Mouse (Mus musculus) monocyte, adult 5-6 weeks (primary cell): Measurements from ENCODE around the gene Ripor2. TPM values are rescaled to one million over a fixed set of nuclear protein-coding genes. Genes with fewer than 3 reads are reported as not detected.

Source experiments
- ATAC-seq: fragments of 153-309, 156-312 bp; replicated peaks from 2 replicates; pipeline ENCODE4 v1.8.0; 2017; ENCODE audit warnings: mild to moderate bottlenecking; ENCODE audit not compliant: low TSS enrichment, insufficient number of reproducible peaks, severe bottlenecking, poor library complexity, low FRiP score
- total RNA-seq: library from RNA; stranded (forward); fragments of 200-1000, 200-491, 200-594 nt; gene quantifications from 3 replicates; pipeline ENCODE4 v1.2.3, GENCODE M21; 2017

Gene Ripor2
- total RNA-seq, 1 experiment from 2014 or later = 134 TPM

GRCm38 (mm10) chr13:24613031-24613430 lies 31.0 kb downstream of the Ripor2 start:
- ATAC-seq = peak; percentile 20; the same call in 1 of the 2 replicates

GRCm38 (mm10) chr13:24613433-24613832 lies 31.4 kb downstream of the Ripor2 start:
- peak; percentile 52 for ATAC-seq

GRCm38 (mm10) chr13:24613927-24614780 lies 32.2 kb downstream of the Ripor2 start:
- ATAC-seq = peak; percentile 63

- no peak for ATAC-seq
These were observed 34.1 kb downstream of the Ripor2 start for GRCm38 (mm10) chr13:24615921-24616565.

DNA sequence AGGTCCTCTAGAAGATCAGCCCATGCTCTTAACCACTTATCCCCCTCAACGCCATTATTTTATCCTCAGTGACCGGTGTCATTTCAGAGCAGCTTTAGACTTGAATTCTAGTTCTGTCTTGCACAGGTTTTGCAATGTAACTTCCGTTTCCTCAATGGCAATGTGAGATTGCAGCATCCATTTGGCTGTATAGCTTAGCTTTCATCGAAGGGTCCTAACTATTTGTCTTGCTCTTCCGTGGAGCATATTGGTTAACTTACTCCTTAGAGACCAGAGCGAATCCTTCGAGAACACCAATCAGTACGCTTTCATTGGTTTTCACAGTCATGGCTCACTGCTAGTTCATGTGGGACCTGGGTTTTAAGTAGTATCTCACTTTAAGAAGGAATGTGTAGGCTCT lies 34.7 kb downstream of the Ripor2 start:
- 0 out of 2 replicates have a peak, but pooled peaks have one; percentile 11 for ATAC-seq

- no peak for ATAC-seq
These were observed 35.2 kb downstream of the Ripor2 start for GRCm38 (mm10) chr13:24617076-24617798.

DNA sequence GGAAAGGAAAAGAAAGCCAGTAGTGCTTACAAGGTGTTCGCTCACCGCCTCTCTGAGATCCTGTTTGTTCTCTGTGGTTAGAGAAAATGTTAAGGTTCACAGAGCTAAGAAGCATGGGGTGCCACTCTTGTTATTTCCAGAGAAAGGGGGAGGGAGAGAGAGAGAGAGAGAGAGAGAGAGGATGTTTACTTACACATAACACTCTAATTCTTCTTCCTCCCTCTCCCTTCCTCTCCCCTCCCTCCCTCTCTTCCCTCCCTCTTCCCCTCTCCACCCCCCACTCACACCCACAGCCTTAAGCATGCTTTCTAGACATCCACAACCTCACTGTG lies 35.8 kb downstream of the Ripor2 start:
- no peak for ATAC-seq

DNA sequence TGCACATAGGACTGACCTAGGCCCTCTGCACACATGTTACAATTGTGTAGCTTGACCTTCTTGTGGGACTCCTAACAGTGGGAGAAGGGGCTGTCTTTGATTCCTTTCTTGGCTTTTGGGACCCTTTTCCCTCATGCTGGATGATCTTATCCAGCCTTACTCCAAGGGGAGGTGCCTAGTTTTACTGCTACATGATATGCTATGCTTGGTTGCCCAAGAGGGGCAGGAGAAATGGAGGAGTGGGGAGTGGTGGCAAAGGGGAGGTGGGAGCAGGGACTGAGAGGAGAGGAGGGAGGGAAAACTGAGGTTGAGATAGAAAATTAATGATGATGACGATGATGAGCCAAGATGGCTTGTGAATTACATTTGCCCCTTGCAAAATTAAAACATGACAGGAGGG lies 37.7 kb downstream of the Ripor2 start:
- ATAC-seq = no peak

- ATAC-seq = no peak
These were observed 38.5 kb downstream of the Ripor2 start for GRCm38 (mm10) chr13:24620439-24620838.

GRCm38 (mm10) chr13:24623631-24624030 lies 41.6 kb downstream of the Ripor2 start:
- ATAC-seq = no peak

DNA sequence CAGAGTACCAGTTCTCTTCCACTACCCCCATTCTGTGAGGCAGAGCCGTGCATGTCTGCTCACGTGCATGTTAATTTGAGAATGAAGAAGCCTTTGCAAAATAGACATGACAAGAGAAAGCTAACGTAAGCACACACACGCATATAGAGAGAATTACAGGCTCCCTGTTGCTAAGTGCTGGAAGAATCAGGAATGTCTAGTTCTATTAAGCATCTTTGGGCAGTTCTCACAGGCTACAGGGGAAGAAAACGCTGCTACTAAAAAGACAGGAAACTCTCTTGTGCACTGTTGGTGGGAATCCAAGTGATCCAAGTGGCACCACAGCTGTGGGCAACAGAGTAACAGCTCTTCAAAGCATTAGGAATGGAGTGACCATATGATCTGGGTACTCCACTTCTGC lies 43.1 kb downstream of the Ripor2 start:
- ATAC-seq = no peak

DNA sequence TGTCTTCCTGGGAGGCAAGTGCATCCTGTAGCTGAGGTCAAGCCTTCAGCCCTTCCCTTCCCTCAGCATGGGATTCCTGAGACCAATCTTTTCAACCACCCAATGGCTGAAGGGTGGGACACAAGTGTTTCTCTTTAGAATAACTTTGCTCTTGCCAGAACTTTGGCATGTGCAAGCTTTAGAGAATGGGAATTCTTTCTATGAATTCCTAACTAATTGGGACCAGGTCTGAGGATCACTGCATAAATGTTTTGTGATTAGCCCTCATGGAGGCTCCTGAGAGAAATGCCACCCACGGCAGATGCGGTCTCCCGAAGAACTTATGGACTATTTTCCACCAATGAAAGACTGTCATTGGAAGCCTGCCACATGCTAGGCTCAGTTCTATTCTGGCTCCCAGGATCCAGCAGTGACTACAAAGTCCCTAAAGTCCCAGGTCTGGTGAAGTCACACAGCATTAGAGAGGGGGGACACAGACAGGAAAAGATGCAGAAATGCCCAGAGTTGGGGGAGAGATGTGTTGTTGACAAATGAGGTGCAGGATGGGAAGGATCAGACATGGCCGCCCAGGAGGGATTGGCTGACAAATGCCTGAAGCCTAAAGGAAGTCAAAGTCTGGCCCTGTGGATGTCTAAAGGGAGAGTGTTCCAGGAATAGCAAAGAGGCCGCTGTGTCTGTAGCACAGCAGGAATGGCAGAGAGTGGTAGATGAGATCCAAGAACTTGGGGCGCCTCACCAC lies 44.9 kb downstream of the Ripor2 start:
- no peak for ATAC-seq

GRCm38 (mm10) chr13:24628192-24628591 lies 46.2 kb downstream of the Ripor2 start:
- ATAC-seq = no peak

DNA sequence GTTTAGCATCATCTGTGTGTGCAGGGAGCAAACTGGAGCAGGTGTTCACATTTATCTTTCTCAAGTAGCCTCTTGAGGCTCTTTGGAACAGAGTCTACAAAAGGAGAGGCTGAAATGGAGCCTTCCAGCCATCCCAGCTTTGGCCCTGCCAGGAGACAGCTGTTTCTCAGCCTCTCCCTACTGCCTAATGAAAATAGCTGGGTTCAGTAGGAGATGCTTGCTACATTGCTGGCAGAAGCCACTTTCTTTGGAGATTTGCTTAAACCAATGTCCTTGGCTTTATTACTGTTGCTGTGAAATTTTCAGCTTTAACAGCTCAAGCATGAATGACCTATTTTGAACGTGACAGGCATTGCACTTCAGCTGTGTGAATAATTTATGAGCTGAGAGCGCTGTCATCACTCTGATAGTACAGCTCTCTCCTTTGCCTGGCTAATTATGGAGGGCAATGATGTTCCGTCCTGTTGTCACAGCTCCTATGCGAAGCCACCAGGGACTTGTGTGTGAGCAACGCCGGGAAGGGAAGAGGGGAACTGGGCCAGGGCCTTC lies 47.2 kb downstream of the Ripor2 start:
- ATAC-seq = no peak

- no peak for ATAC-seq
These were observed 48.4 kb downstream of the Ripor2 start for GRCm38 (mm10) chr13:24630364-24630763.

DNA sequence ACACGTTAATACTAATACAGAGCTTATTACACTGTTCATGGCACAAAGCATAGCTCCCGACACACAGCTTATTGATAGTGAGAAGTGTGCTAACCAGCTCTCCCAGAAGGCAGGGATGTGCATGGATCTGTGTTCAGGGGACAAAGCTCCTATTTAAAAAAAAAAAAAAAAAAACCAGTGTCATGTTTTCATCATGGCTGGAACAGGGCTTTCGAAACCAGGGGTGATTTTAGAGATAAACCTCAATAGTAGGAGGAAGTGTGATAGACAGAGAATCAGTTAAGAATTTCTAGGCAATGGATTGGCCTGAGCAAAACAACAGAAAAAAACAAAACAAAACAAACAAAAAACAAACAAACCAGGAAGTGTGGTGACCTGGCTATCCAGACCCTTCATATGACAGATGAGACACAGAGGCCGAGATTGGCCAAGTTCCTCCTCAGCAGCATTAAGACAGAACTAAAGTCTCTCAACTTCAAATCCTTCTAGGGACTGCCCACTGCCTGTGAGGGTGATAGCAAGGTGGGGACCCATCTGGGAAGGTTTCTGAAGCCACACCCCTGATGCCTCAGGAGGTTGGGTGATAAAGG lies 51.1 kb downstream of the Ripor2 start:
- peak; percentile 41 for ATAC-seq

DNA sequence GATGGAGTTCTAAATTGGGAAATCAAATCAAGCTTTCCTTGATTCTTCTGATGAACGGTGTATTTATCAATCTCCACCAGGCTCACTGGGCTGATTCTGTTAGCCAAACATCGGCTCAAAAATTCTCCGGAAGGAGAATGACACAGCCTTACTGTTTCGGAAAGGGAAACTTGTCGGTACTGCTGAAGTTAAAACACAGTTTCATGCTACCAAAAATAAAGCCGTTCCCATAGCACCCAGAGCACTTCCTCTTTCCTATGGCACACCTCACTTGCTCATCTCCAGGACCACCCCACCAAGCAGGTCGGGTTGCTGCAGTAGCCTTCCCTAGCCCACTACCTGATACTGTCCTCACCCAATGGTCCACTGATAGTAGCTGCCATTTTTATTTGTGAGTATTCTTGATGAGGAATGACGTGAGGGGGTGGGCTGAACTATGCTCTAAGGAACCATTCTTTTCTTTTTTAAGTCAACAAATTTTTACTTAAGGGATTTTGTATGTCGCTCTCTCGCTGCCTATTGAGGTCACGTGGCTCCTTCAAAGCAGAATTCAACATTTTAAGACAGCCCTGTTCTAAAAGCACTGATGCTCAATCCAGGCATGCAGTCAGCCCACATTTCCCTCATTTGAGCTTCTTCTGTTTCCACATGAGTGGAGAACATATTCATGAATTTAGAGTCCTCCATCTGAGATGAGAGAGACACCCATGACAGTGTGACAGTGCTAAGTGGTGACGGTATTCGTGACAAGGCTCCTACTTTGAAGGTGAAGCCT lies 52.5 kb downstream of the Ripor2 start:
- peak; percentile 29; the same call in 1 of the 2 replicates for ATAC-seq
